Mouse (Mus musculus): Measurements from ENCODE around the gene Lrguk. TPM values are rescaled to one million over a fixed set of nuclear protein-coding genes. Genes with fewer than 3 reads are reported as not detected.

The Lrguk gene
- total RNA-seq, 4 experiments from 2014 or later: 0.03 to 0.11 (median 0.09) TPM; not detected in 1

DNA sequence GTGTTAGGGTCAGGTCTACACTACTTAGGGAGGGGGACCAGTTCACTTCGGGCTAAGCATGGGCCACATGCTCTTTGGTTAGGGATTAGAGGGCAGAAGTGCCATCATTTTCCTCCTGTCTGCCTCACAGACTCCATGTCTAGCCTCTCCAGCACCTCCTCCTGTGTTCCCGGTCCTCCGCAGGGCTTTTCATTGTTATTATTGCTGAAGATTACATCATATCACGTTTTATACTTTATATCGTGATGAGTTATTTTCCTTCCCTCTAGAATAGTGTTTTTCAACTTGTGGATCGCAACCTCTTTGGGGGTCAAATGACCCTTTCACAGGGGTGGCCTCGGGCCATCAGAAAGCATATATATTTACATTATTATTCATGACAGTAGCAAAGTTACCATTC lies 37.5 kb downstream of the Lrguk start:
- DNase-seq (ENCODE audit: low spot score): no peak

DNA sequence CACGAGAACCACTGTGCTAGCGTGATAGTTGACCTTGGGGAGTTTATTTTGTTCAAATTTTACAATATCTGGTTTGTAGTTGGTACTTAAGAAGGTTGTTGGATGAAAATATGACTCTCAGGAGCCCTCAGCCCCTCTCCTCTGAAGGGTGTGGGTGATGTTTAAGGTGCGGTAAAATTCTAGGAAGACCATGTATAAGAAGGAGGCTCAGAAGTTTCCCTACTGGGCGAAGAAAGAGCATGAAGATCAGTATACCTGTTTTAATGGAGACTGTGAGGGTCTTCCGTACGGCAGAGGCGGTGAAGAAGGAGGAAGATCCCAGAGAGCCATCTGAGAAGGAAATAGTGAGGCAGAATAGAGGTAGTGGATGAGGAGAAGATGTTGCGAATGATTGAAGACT lies 38.0 kb downstream of the Lrguk start:
- DNase-seq (ENCODE audit: low spot score): no peak

DNA sequence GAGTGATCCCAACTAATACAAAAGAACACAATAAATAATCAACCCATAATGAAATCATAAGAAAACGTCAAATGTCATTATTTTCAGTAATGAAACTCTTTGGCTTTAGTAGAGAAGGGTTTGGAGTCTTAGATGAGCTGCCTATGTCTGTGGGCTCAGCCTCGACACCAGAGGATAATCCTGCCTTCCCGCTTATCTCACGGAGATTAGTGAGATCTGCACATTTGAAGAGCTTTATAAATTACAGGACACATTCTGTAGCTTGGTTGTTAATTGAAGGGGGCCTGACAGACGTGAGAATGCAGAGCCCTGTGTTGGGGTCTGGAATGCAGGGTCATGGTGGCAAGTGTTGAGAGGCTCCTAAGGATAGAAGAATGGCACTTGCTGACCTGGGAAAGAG lies 42.7 kb downstream of the Lrguk start:
- no peak for DNase-seq (ENCODE audit: low spot score)

DNA sequence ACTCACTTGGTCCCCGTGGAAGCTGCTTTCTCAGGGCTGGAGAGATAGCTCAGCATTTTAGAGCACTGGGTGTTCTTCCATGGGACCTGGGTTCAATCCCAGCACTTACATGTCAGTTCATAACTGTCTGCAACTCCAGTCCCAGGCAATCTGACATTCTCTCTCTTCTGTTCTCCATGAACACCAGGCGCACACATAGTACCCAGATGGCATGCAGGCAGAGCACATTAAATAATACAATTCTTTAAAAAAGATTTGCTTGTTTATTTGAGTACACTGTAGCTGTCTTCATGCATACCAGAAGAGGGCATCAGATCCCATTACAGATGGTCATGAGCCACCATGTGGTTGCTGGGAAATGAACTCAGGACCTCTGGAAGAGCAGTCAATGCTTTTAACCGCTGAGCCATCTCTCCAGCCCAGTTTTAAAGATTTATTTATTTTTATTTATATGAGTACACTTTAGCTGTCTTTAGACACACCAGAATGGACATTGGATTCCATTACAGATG lies 44.7 kb downstream of the Lrguk start:
- DNase-seq (ENCODE audit: low spot score): no peak

DNA sequence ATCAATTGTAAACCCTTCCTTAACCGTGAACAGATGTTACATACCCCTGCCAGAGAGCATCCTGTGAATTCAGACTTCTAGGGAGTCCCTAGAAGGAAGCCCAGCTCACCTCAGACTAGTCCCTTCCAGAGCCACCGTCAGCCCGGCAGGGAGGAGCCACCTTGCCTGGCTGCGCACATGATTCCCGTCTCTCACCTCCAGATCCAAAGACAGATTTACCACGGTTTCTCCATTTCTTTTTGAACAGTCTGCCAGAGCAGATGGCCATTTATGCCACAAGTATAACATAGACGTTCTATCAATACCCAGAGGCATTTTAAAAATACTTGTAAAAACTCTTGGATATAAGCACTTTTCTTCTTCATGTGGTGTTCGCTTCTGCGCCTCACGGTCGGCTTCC lies 46.3 kb downstream of the Lrguk start:
- DNase-seq (ENCODE audit: low spot score): no peak

DNA sequence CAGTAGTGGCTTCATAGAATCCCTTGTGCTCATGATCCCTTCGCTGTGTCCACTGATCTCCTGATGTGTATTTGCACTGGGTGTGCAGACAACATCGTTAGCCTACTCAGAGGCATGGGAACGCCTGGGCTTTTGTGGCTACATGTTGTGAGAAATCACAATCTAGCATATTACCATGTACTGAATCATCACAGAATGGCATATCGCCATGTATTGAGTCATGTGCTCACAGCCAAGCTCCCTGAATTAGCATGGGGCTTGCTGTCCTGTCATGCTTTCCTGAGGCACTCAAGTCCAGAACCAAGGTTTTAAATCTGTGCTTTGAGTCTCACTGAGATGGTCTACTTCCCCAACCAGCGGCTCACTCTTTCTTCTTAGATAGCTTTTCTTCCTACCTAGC lies 54.2 kb downstream of the Lrguk start:
- DNase-seq (ENCODE audit: low spot score): no peak

DNA sequence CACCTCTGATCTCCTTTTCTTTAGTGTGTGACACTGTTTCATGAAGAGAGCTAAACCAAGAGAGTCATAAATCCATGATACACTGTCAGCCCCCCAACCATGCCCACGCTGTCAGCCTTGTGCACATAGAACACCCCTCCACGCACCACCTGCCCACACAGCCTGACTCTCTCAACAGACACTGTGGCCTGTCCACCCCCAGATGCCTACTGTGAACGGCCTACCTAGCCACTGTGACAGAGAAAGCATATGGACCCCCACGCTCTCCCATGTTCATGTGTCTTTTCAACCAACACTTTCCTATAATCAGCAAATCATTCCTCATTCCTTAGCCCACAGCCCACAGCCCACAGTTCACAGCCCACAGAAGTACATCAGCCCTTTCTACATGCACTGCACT lies 58.5 kb downstream of the Lrguk start:
- no peak for DNase-seq (ENCODE audit: low spot score)

DNA sequence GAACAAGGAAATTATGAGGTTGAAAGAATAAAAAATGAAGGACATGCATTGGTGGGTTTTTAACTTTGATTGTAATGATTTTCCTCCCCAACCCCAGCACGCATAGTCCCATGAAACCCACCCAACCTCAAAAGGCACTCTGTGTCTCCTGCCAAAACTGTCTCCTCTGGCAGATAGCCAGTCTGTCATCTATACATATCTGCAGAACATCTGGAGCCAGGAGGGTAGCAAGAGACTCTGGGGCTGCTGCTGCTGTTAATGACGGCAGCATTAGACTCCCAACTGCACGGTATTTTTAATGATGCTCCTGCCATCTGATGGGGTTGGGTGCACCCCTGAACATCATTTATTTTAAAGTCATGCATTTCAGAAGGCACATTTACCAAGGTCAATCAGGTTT lies 59.7 kb downstream of the Lrguk start:
- DNase-seq (ENCODE audit: low spot score): no peak

DNA sequence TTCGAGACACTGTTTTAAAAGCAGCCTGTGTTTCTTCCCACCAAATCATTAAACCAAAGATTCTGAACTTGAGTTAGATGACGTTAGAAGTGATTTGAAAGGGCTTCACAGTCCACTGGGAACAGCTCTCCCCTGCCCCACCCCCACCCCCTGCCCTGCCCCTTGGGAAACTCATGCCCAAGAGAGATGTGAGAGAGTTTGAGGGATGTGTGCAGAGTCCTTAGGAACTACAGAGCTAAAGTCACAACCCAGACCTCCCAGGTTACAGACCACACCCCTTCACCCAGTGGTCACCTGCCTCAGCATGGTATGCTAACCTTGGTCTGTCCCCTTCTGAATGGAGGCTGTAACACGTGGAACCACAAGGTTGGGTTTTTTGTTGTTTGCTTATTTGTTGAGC lies 62.3 kb downstream of the Lrguk start:
- no peak for DNase-seq (ENCODE audit: low spot score)

DNA sequence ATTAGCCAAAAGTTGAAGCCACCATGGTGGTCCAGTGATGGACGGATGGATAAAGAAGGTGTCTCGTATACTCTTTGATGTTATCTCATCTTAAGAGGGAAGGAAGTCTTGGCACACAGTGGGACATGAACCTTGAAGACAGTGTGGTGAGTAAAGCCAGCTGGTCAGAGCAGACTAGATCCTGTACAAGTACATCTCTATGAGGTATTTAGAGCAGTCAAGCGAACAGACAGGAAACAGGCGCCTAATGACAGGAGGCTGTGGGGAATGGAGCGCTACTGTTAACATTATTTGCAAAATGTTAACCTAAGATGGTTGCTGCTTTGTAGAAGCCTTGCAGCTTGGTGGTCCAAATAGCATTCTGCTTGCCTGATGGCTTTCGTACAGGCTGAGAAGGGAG lies 67.0 kb downstream of the Lrguk start:
- no peak for DNase-seq (ENCODE audit: low spot score)

DNA sequence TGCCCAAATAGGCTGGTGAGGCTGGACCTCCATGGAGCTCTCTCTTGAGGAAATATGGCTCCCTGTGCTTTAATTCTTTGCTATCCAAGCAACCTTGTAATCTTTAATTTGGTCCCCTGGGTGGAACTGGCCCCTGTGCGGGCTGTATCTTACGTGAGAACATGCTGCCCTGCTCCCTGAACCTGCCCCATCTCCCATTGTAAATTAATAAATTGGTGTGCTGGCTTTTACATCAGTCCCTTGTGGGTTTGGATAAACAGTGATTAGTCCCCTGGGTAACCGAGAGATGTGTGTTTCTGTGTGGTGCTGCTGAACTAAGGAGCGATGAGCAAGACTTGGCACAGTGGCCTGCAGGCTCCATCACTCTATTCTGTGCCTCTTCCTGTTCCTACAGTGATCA lies 67.7 kb downstream of the Lrguk start:
- no peak for DNase-seq (ENCODE audit: low spot score)

DNA sequence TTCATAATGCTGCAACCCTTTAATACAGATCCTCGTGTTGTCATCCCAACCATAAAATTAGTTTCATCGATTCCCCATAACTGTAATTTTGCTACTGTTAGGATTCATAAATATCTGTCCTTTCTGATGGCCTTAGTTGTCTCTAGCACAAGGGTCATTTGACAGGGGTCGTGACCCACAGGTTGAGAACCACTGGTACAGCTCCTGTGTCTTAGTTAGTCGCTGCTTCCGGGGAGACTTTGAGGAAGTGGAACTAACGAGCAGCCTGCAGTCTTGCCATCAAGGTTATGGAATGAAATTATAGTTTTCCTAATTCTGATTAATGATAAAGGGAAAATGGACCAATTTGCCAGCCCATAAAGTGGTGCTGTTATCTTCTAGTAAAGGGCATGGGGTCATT lies 70.5 kb downstream of the Lrguk start:
- DNase-seq (ENCODE audit: low spot score): no peak

DNA sequence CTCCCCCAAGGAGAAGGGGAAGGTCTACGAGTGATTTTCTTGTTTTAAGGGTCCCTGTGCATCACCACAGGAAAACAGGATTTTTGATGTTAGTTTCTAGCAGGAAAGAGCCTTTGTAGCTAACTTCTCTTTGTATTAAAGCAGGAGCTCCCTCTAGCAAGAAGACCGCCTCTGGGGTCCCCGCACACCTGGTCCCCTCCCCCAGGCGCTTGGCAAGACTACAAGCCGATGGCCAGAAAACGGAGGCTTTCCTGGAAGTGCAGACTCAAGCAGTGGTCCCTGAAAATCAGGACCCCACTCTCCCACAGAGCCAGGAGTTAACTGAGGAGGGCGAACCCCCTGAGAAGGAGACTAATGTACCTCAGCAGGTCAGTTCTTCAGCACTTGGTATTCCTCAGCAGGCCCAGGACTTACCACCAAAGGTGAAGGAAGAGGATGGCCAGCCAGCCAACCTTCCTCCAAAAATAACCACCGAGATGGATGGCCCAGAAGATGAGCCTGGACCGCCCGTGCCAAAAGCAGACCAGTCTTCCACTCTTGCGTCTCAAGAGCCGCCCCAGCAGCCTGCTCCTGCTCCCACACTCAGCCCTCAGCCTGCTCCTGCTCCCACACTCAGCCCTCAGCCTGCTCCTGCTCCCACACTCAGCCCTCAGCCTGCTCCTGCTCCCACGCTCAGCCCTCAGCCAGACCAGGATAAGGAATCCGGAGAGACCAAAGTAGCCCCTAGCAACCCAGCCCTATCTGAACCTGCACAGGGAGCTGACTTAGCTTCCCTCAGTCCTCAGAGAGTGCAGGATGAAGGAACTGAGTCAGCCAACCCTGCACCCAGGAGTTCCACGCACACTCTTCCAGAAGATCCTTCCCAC lies 72.5 kb downstream of the Lrguk start:
- DNase-seq (ENCODE audit: low spot score): no peak

DNA sequence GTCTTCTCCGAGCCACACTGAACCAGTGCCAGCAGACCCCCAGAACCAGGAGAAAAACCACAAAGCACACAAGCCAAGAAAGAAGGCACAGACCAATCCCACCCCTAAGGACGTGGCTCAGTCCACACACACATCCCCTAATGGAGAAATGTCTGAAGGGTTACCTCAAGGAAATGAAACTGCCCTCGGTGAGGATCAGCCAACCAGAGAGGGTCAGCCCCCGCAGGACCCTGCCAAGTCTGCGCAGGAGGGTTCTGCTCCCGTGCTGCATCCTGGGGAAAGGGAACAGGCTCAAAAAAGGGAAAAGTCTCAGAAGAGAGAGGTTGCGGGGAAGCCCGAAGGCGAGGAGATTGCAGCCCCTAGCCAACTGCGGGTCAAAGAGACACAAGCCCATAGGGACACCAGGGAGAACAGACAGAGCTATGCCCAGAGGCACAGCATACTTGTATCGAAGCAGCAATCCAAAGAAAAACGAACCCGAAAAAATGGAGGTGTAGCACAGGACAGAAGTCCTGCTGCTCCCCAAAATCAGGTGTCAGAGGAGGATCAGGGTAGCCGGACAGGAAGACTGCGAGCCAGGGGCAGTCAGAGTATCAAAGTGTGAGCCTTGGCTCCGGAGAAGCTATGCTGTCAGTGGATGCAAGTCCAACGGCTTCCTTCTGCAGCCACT lies 74.1 kb downstream of the Lrguk start:
- no peak for DNase-seq (ENCODE audit: low spot score)

DNA sequence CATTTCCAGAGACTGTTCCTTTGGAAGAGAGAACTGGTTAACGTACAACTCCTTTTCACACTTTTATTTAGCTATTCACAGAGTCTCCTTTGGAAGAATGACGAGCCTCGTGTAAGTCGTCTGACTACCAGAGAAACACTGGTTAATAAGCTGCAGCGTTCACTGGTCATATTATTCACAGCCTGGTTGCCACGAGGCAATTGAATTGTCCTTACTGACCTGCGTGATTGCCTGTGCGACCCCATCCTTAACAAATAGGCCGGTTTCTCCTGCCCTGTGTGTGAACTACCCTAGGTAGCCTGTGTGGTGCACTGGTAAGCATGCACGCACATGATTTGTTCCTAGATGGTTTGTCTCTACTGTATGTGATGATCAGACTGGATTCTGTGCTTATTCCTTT lies 81.3 kb downstream of the Lrguk start:
- no peak for DNase-seq (ENCODE audit: low spot score)

DNA sequence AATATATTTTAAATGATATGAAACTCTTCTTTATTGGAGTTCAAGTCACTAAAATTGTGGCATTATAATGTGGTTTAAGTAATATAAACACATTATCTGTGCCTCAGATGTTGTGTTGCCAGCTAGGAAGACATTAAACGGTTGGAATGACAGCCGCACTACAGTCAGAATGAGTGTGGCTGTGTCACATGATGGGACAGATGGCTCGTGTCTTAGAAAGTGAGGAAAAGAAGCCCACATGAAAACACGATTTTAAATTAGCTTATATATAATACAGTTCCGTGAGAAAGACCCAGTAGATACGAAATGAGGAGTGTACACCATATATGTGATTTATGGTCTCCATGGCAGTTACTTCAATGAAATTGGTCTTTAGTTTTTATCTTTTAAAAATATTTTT lies 82.2 kb downstream of the Lrguk start:
- DNase-seq (ENCODE audit: low spot score): no peak

DNA sequence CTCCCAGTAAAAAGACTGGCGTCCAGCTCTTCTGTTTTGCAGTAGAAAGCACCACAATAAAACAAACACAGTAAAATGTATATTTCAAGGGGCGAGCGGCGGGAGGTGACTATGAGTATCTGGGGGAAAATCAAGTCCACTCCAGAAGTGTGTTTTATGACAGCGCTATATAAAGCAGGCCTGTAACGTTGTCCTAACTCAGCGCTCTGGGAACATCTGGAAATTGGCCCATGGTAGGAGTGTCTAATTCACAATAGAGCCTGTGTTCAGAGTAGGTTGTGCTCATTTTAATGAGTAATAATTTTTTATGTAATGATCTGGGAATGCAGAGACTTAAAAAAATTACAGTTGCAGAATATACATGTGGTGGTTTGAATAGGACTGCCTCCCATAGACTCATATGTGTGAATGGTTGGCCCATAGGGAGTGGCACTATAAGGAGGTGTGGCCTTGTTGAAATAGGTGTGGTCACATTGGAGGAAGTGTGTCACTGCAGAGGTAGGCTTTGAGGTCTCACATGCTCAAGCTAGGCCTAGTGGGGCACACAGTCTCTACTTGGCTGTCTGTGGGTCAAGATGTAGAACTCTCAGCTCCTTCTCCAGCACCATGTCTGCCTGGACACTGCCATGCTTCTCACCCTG lies 87.7 kb downstream of the Lrguk start:
- DNase-seq (ENCODE audit: low spot score): no peak

DNA sequence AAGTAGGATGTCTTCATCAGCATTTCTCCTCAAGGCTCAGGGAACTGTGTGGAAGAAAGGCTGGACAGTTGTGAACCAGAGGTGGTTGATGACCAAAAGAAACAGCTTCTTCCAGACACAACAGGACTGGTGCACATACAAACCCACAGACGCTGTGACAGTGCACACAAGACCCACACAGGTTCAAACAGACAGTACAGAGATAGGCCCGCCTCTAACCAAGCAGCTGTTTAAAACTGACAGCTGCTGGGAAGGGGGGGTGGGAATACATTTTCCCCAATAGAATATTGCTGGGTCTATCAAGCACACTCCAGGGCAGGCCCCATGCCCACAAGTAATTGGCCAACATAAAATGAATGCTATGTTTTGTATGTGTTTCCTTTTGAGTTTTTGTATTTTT lies 95.2 kb downstream of the Lrguk start:
- DNase-seq (ENCODE audit: low spot score): no peak

DNA sequence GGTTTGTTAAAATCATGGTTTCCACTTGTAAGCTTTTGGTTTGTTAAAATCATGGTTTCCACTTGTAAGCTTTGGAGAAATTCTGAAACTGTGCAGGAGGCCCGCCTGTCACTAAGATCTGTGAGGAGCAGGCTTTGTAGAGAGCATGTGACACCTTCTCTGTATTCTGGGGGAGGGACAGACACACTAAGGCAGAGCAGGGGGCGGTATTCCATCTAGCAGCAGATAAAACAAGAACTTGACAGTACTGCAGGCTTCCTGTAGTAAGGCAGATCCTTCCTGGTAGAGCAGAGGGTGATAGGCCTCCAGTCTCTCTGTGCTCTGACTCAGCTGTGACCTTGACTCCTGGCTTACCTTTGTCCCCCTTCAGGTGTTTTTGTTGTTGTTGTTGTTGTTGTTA lies 100.0 kb downstream of the Lrguk start:
- no peak for DNase-seq (ENCODE audit: low spot score)

DNA sequence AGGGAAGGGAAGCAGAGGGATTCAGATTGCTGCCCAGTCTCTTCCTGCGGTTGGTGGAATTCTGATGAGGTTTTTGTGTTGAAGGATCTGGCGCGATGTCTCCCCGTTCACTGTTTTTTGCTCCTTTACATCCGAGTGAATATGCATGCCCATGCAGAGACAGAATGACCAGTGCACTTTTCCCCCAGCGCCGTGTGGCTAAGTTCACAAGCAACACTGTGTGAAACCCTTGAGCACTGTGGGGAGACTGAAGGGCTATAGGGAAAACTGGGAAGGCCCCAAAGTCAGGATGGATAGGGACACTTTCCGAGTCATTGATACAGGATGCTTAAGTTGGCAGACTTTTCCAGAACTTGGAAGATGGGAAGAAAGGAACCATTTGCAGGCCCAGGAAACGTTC lies 103.1 kb downstream of the Lrguk start:
- DNase-seq (ENCODE audit: low spot score): no peak

DNA sequence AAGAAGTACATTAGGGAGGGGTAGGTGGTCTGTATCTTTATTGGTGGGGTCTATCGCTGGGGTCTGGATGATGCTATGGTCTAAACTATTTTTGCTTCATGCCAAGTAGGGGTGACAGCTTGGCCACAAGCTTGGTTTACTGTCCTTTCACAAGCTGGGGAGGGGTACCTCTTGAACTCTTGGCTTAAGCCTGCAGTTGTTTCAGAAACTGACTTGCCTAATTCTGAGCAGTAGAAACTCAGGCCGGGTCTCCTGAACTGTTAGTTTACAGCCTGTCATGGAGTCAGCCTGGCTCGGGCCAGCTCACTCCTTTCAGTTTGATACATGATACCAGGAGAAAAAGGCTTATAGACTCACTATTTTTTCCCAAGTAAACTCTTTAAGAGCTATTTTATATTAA lies 109.1 kb downstream of the Lrguk start:
- DNase-seq (ENCODE audit: low spot score): no peak

DNA sequence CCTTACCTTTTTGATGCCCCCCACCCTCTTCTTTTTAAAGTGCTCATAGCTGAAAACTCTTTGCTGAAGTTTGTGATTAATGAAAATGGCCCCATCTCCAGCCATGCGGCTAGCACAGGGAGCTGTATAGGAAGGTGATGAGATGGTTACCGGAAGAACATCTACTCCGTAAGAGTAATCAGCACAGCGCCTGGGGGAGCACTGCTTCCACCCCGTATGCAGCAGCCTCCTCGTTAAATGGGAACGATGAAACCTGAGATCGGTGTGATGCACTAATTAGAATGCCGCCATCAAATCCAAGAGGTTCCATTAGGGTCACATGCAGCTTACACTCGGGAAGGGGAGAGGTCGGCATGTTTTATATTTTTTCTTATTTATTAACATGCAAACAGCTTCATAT lies 113.7 kb downstream of the Lrguk start:
- no peak for DNase-seq (ENCODE audit: low spot score)

DNA sequence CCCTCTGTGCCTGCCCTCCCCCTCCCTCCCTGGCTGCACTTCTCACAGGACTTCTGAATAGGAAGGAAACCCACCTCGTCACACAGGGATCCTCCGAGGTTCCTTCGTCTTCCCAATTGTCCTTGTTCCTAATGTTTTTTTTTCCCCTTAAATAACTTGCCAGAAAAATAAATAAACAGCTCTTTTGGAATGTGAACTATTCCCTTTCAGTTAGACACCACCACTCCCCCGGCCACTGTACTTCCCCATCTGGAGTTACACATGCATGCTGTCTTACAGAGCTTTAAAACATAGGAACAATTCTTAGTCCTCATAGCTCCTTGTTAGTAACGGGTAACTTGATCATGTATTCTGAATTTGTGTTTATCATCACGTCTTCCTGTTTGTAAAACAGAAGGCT lies 116.8 kb downstream of the Lrguk start:
- DNase-seq (ENCODE audit: low spot score): no peak

Data from heart, adult 8-10 months (tissue).